Mouse (Mus musculus): ENCODE measurements around the gene Tmem35b.

- TF ChIP-seq ZNF384 (IDR thresholded peaks at IDR 0.05; ENCODE audit: low read depth, low read length) (no peak), ZC3H11A (IDR thresholded peaks at IDR 0.05; ENCODE audit: borderline replicate concordance, low read depth, low read length) (no peak), HCFC1 (IDR thresholded peaks at IDR 0.05; ENCODE audit: borderline replicate concordance, insufficient read depth, low read length) (no peak)
Observed at GRCm38 (mm10) chr4:127085761-127086160, 37.7 kb upstream of the Tmem35b start.

All from ES-E14 (cell line).